Comparison of ENCODE assay signal across 26 mouse cellular contexts in the genomic region with DNA sequence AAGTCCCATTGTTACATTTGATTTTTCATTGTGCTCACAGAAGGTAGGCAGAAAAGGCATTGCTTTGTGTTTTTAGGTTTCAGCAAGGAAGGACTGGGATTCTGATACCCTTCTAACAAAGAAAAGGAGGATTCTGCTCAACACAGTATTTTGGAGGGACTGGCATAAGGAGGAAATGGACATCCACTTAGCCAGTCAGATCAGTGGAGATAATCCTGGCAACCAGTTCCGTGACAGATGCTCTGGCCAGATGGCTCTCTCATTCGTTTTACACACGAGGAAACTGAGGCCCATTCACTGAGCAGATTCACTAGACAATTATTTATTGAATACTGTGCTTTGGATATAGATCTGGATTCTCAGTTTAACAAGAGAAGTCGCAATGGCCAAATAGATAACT.
DNase-seq lines count a peak whose midpoint lies in the region; ATAC-seq lines count a peak whose summit lies in the region.
"Had no signal": no experiment of that assay in that cellular context is flagged by ENCODE, and none has a peak within 500 bp of the region (broad histone marks: within the 10 kb centered on the region; RNA-seq: fewer than 3 reads in every experiment).

No protein-coding gene starts in this region.

- no peak for ATAC-seq in heart, embryonic 11.5 days (replicated peaks; ENCODE audit: insufficient number of reproducible peaks, low FRiP score, low TSS enrichment)
- ATAC-seq: inflammation-experienced regulatory T-cells, adult 6 months; midbrain, embryonic 15.5 days; Patski had no signal

- no peaks in the 10 kb centered on the region for H3K4me1 ChIP-seq in heart, embryonic 11.5 days (ENCODE audit: control insufficient read depth, insufficient read depth, low read length)
- H3K4me1 ChIP-seq: forebrain, embryonic 10.5 days; heart, embryonic 10.5 days; hindbrain, embryonic 10.5 days; midbrain, embryonic 15.5 days; neural tube, embryonic 13.5 days had no signal

- peak; percentile 50 for DNase-seq in left cerebral cortex, postnatal 4 days
- no peak for DNase-seq in left cerebral cortex, adult 11 months (ENCODE audit: low spot score)
- peak; percentile 59 for DNase-seq in cerebellum, adult 11 months
- peak; percentile 86 for DNase-seq in cerebellum, adult 9-10 months
- DNase-seq in urinary bladder, postnatal 36 days (ENCODE audit: low spot score in 2 of 2) = no peak
- DNase-seq in right cerebral cortex, postnatal 25 days = no peak
- DNase-seq: adrenal gland, postnatal 36 days; B cell, adult 2 months; gastrocnemius, postnatal 10 days; kidney, adult 8-10 months; kidney, postnatal 10 days; lung, postnatal 4 days; thymus, adult 2 months; thymus, postnatal 4 days had no signal

- intact Hi-C loops in left cerebral cortex, postnatal 4 days (cut with DNase I) = no loop called here

- WGBS in heart, embryonic 11.5 days (ENCODE audit: insufficient replicate concordance) = 65% methylated on average over 4 of the region's 4 CpGs

- no peaks in the 10 kb centered on the region for H3K9me3 ChIP-seq in heart, embryonic 11.5 days (replicated peaks; ENCODE audit: control insufficient read depth, low read length)
- H3K9me3 ChIP-seq: forebrain, embryonic 10.5 days; G1E; heart, embryonic 10.5 days; hindbrain, embryonic 10.5 days; midbrain, embryonic 15.5 days; neural tube, embryonic 13.5 days had no signal

- H3K27ac ChIP-seq in heart, embryonic 11.5 days (ENCODE audit: low read depth, low read length) = no peak overlapping the region
- H3K27ac ChIP-seq: forebrain, embryonic 10.5 days; heart, embryonic 10.5 days; hindbrain, embryonic 10.5 days; midbrain, embryonic 15.5 days; neural tube, embryonic 13.5 days; stomach, postnatal 0 days had no signal

- no peaks in the 10 kb centered on the region for H3K27me3 ChIP-seq in heart, embryonic 11.5 days (ENCODE audit: control insufficient read depth, insufficient read depth, low read length)
- H3K27me3 ChIP-seq: CH12.LX; midbrain, embryonic 15.5 days; neural tube, embryonic 13.5 days had no signal

- H3K36me3 ChIP-seq in heart, embryonic 11.5 days (ENCODE audit: control insufficient read depth, insufficient read depth, low read length) = no peaks in the 10 kb centered on the region
- H3K36me3 ChIP-seq: forebrain, embryonic 10.5 days; G1E; heart, embryonic 10.5 days; hindbrain, embryonic 10.5 days; midbrain, embryonic 15.5 days; neural tube, embryonic 13.5 days had no signal

- H3K4me3 ChIP-seq in heart, embryonic 11.5 days (ENCODE audit: low read depth, low read length) = no peak overlapping the region
- H3K4me3 ChIP-seq: forebrain, embryonic 10.5 days; heart, embryonic 10.5 days; hindbrain, embryonic 10.5 days; midbrain, embryonic 15.5 days; myocyte; neural tube, embryonic 13.5 days had no signal

- no peak overlapping the region for H3K9ac ChIP-seq in heart, embryonic 11.5 days (ENCODE audit: low read depth, low read length)
- H3K9ac ChIP-seq: midbrain, embryonic 15.5 days; neural tube, embryonic 13.5 days had no signal

- H3K4me2 ChIP-seq in heart, embryonic 11.5 days = no peak overlapping the region
- H3K4me2 ChIP-seq: midbrain, embryonic 15.5 days; neural tube, embryonic 13.5 days had no signal

Comparison
In these comparisons a context has a peak if more than half of its experiments do, and no peak if none do; other contexts are left out.
1. DNase-seq: peak in left cerebral cortex, postnatal 4 days (single experiment), cerebellum, adult 11 months (single experiment) and cerebellum, adult 9-10 months (single experiment); none in left cerebral cortex, adult 11 months (single experiment), urinary bladder, postnatal 36 days (0 of 2) and right cerebral cortex, postnatal 25 days (single experiment).